15 mouse cellular contexts compared by ENCODE assay signal in the genomic region with DNA sequence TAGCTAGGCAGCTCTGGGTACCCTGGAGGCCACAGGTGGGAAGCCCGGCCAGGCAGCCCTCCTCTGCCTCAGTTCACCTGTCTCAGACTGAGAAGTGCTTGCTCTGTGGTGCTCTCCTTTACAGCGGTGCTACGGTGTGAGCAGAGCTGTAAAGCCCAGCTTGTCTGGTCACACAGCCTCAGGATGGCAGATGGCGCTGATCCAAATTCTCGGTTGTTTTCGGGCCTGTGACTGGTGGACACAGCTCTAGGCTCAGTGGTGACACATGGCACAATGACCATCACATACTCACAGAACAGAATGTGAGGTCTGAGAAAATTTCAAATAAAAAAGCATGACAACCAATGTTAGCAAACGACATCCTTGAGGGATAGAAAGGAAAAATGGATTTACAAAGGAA.
"Had no signal": no experiment of that assay in that cellular context is flagged by ENCODE, and none has a peak within 500 bp of the region (broad histone marks: within the 10 kb centered on the region; RNA-seq: fewer than 3 reads in every experiment).

No protein-coding gene starts in this region.

- H3K4me3 ChIP-seq: neural tube, embryonic 15.5 days; stomach, embryonic 15.5 days had no signal

- DNase-seq: retina, postnatal 1 day; right cerebral cortex, adult 18-20 months; right cerebral cortex, postnatal 14 days; right cerebral cortex, postnatal 25 days; right cerebral cortex, postnatal 4 days; spleen, adult 18-20 months; thymus, adult 18-20 months; thymus, adult 2 months; thymus, postnatal 14 days; thymus, postnatal 25 days; thymus, postnatal 36 days; thymus, postnatal 4 days had no signal

- H3K27ac ChIP-seq: neural tube, embryonic 15.5 days; stomach, embryonic 15.5 days; stomach, postnatal 0 days had no signal
